Mouse (Mus musculus): ENCODE measurements around the gene Thtpa. TPM values are rescaled to one million over a fixed set of nuclear protein-coding genes. Genes with fewer than 3 reads are reported as not detected.

Gene Thtpa
- polyA plus RNA-seq, 1 experiment, result 10.8 TPM

- peak within 1 kb of the TSS; percentile 58 for H3ac ChIP-seq (ENCODE audit: control insufficient read depth, insufficient read length)
- H3K36me3 ChIP-seq (ENCODE audit: control insufficient read depth, insufficient read depth), result no peaks in the 10 kb centered on the region
- H3K79me2 ChIP-seq (ENCODE audit: control insufficient read depth, insufficient read depth), result no peaks in the 10 kb centered on the region
Observed at GRCm38 (mm10) chr14:55092011-55092577, 2.5 kb upstream of the Thtpa start, which contains the start of gene Zfhx2. Gene Zfhx2 (minus strand): TSS chr14:55092324.

GRCm38 (mm10) chr14:55093927-55094326, 657 bp upstream of the Thtpa start:
- no peaks in the 10 kb centered on the region for H3K27me3 ChIP-seq (ENCODE audit: control insufficient read depth, insufficient read depth, insufficient read length)
- H3ac ChIP-seq (ENCODE audit: control insufficient read depth, insufficient read length), result no peak overlapping the region
- peak overlapping the region; percentile 54 for H3K4me3 ChIP-seq
- no peak overlapping the region for H3K4me2 ChIP-seq (ENCODE audit: low read depth)
- H3K79me2 ChIP-seq (ENCODE audit: control insufficient read depth, insufficient read depth), result no peaks in the 10 kb centered on the region
- TF ChIP-seq TCF3 (IDR thresholded peaks at IDR 0.05; ENCODE audit: insufficient read length, low read depth) (no peak), MAX (IDR thresholded peaks at IDR 0.05; ENCODE audit: low read depth) (no peak), MYOD1 (IDR thresholded peaks at IDR 0.05; ENCODE audit: control insufficient read depth in 1 of 3, insufficient read length in 2 of 3, low read depth in 2 of 3) (no peak), CEBPB (IDR thresholded peaks at IDR 0.05; ENCODE audit: insufficient read depth, poor library complexity, severe bottlenecking) (no peak), TCF12 (IDR thresholded peaks at IDR 0.05; ENCODE audit: insufficient read depth, poor library complexity, severe bottlenecking) (no peak), E2F4 (IDR thresholded peaks at IDR 0.05; ENCODE audit: insufficient read depth) (no peak)
- H3K36me3 ChIP-seq (ENCODE audit: control insufficient read depth, insufficient read depth), result peaks cover 3% of the 10 kb centered on the region

More at GRCm38 (mm10) chr14:55092011-55092577, 2.5 kb upstream of the Thtpa start, which contains the start of gene Zfhx2:
- Histone ChIP-seq H3K4me3 (peak within 1 kb of the TSS; percentile 69), H3K4me2 (ENCODE audit: low read depth) (peak within 1 kb of the TSS; percentile 77), H3K27me3 (ENCODE audit: control insufficient read depth, insufficient read depth, insufficient read length) (no peaks in the 10 kb centered on the region)
- TF ChIP-seq POLR2A (IDR thresholded peaks at IDR 0.05; ENCODE audit: insufficient read length, low read depth) (peak; percentile 36), MYOD1 (IDR thresholded peaks at IDR 0.05; ENCODE audit: control insufficient read depth in 1 of 3, insufficient read length in 2 of 3, low read depth in 2 of 3) (peak in 2 of 3 experiments; percentile 61 to 70), MYOG (IDR thresholded peaks at IDR 0.05; ENCODE audit: control insufficient read depth in 1 of 3, insufficient read depth in 1 of 3, insufficient read length in 2 of 3, low read depth in 2 of 3) (peak in 2 of 3 experiments; percentile 19 to 58), TCF3 (IDR thresholded peaks at IDR 0.05; ENCODE audit: insufficient read length, low read depth) (no peak)

DNA sequence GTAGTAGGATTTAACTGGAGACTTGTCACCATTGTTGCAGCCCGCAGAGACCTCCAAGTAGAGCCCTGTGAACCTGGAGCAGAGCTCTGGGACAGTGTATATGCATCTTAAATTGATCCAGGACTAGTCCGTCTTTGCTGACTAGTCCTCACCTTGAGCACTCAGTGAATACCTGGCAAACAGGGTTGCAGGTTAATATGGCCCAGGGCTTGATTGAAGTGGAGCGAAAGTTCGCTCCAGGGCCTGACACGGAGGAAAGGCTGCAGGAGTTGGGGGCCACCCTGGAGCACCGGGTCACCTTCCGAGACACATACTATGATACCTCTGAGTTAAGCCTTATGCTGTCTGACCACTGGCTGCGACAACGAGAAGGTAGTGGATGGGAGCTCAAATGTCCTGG, 679 bp downstream of the Thtpa start:
- Histone ChIP-seq H3K4me3 (peak overlapping the region; percentile 54), H3ac (ENCODE audit: control insufficient read depth, insufficient read length) (peak overlapping the region; percentile 9), H3K4me2 (ENCODE audit: low read depth) (peak overlapping the region; percentile 99), H3K27me3 (ENCODE audit: control insufficient read depth, insufficient read depth, insufficient read length) (no peaks in the 10 kb centered on the region), H3K36me3 (ENCODE audit: control insufficient read depth, insufficient read depth) (peaks cover 3% of the 10 kb centered on the region), H3K79me2 (ENCODE audit: control insufficient read depth, insufficient read depth) (no peaks in the 10 kb centered on the region)
- TF ChIP-seq POLR2AphosphoS2 (IDR thresholded peaks at IDR 0.05; ENCODE audit: insufficient read length, low read depth) (no peak), E2F4 (IDR thresholded peaks at IDR 0.05; ENCODE audit: insufficient read depth) (no peak), USF1 (IDR thresholded peaks at IDR 0.05; ENCODE audit: low read depth) (no peak), REST (IDR thresholded peaks at IDR 0.05; ENCODE audit: insufficient read depth, insufficient read length) (no peak), TCF12 (IDR thresholded peaks at IDR 0.05; ENCODE audit: insufficient read depth, poor library complexity, severe bottlenecking) (no peak), SRF (IDR thresholded peaks at IDR 0.05; ENCODE audit: control insufficient read depth, insufficient read length, low read depth) (no peak), TCF3 (IDR thresholded peaks at IDR 0.05; ENCODE audit: insufficient read length, low read depth) (no peak)

GRCm38 (mm10) chr14:55095671-55096070, 1.1 kb downstream of the Thtpa start:
- H3ac ChIP-seq (ENCODE audit: control insufficient read depth, insufficient read length), result peak overlapping the region; percentile 9
- TF ChIP-seq MYOG (IDR thresholded peaks at IDR 0.05; ENCODE audit: control insufficient read depth in 1 of 3, insufficient read depth in 1 of 3, insufficient read length in 2 of 3, low read depth in 2 of 3) (no peak), POLR2AphosphoS2 (IDR thresholded peaks at IDR 0.05; ENCODE audit: insufficient read length, low read depth) (no peak), SRF (IDR thresholded peaks at IDR 0.05; ENCODE audit: control insufficient read depth, insufficient read length, low read depth) (no peak), MYOD1 (IDR thresholded peaks at IDR 0.05; ENCODE audit: control insufficient read depth in 1 of 3, insufficient read length in 2 of 3, low read depth in 2 of 3) (no peak), TCF12 (IDR thresholded peaks at IDR 0.05; ENCODE audit: insufficient read depth, poor library complexity, severe bottlenecking) (no peak), REST (IDR thresholded peaks at IDR 0.05; ENCODE audit: insufficient read depth, insufficient read length) (no peak), POLR2A (IDR thresholded peaks at IDR 0.05; ENCODE audit: insufficient read length, low read depth) (no peak), USF1 (IDR thresholded peaks at IDR 0.05; ENCODE audit: low read depth) (no peak), CEBPB (IDR thresholded peaks at IDR 0.05; ENCODE audit: insufficient read depth, poor library complexity, severe bottlenecking) (no peak), E2F4 (IDR thresholded peaks at IDR 0.05; ENCODE audit: insufficient read depth) (no peak), MAX (IDR thresholded peaks at IDR 0.05; ENCODE audit: low read depth) (no peak)
- no peaks in the 10 kb centered on the region for H3K27me3 ChIP-seq (ENCODE audit: control insufficient read depth, insufficient read depth, insufficient read length)
- H3K4me2 ChIP-seq (ENCODE audit: low read depth), result peak overlapping the region; percentile 99
- no peaks in the 10 kb centered on the region for H3K79me2 ChIP-seq (ENCODE audit: control insufficient read depth, insufficient read depth)
- peak overlapping the region; percentile 54 for H3K4me3 ChIP-seq
- H3K36me3 ChIP-seq (ENCODE audit: control insufficient read depth, insufficient read depth), result peaks cover 3% of the 10 kb centered on the region

DNA sequence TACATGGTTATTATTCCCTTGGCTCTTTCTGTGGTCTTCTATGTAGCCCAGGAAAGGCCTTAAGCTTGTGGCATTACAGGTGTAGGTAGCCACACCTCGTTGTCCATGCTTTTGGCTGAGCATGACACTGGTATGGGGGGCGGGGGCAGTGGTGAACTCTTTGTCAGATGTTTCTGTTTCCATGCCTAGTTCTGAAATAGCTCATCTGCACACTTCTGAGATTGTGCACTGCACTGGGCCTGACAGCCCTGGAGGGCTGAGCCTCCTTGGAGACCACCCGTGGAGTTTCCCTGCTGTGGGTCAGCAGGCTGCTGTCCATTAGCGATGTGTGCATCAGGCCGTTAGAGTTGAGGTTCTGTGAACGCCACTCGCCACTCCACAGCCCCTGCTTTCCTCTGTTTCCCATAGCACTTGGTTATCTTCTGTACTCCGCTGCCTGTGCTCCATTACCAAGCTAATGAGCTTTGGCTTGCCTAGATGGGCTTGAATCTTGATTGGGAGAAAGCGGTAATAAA, 2.0 kb downstream of the Thtpa start:
- H3K4me2 ChIP-seq (ENCODE audit: low read depth), result no peak overlapping the region
- no peak overlapping the region for H3K4me3 ChIP-seq
- H3K79me2 ChIP-seq (ENCODE audit: control insufficient read depth, insufficient read depth), result no peaks in the 10 kb centered on the region
- H3K36me3 ChIP-seq (ENCODE audit: control insufficient read depth, insufficient read depth), result peaks cover 3% of the 10 kb centered on the region
- TF ChIP-seq POLR2A (IDR thresholded peaks at IDR 0.05; ENCODE audit: insufficient read length, low read depth) (no peak), REST (IDR thresholded peaks at IDR 0.05; ENCODE audit: insufficient read depth, insufficient read length) (no peak), TCF12 (IDR thresholded peaks at IDR 0.05; ENCODE audit: insufficient read depth, poor library complexity, severe bottlenecking) (no peak), POLR2AphosphoS2 (IDR thresholded peaks at IDR 0.05; ENCODE audit: insufficient read length, low read depth) (no peak), SRF (IDR thresholded peaks at IDR 0.05; ENCODE audit: control insufficient read depth, insufficient read length, low read depth) (no peak), CEBPB (IDR thresholded peaks at IDR 0.05; ENCODE audit: insufficient read depth, poor library complexity, severe bottlenecking) (no peak), MAX (IDR thresholded peaks at IDR 0.05; ENCODE audit: low read depth) (no peak), E2F4 (IDR thresholded peaks at IDR 0.05; ENCODE audit: insufficient read depth) (no peak), MYOG (IDR thresholded peaks at IDR 0.05; ENCODE audit: control insufficient read depth in 1 of 3, insufficient read depth in 1 of 3, insufficient read length in 2 of 3, low read depth in 2 of 3) (no peak), USF1 (IDR thresholded peaks at IDR 0.05; ENCODE audit: low read depth) (no peak), TCF3 (IDR thresholded peaks at IDR 0.05; ENCODE audit: insufficient read length, low read depth) (no peak), MYOD1 (IDR thresholded peaks at IDR 0.05; ENCODE audit: control insufficient read depth in 1 of 3, insufficient read length in 2 of 3, low read depth in 2 of 3) (no peak)
- no peaks in the 10 kb centered on the region for H3K27me3 ChIP-seq (ENCODE audit: control insufficient read depth, insufficient read depth, insufficient read length)
- no peak overlapping the region for H3ac ChIP-seq (ENCODE audit: control insufficient read depth, insufficient read length)

Measured in myocyte (in vitro differentiated cells).